Comparison of ENCODE assay signal across 4 mouse cellular contexts in genomic region chr9:44847446-44847845, GRCm38 (mm10). TPM values are rescaled to one million over a fixed set of nuclear protein-coding genes. Genes with fewer than 3 reads are reported as not detected.
"Had no signal": no experiment of that assay in that cellular context is flagged by ENCODE, and none has a peak within 500 bp of the region (broad histone marks: within the 10 kb centered on the region; RNA-seq: fewer than 3 reads in every experiment).

No protein-coding gene starts in this region.

- DNase-seq: lung, adult 2 months; thymus, postnatal 14 days had no signal

RNA-seq across cellular contexts. Expression of gene Ttc36, which starts 44.6 kb away (rescaled TPM):
- total RNA-seq: monocyte, adult 5-6 weeks had no signal

RNA-seq across cellular contexts. Expression of gene Tmem25, which starts 48.3 kb away (rescaled TPM):
- total RNA-seq: neutrophil, adult 5-6 weeks had no signal
